Mouse (Mus musculus): ENCODE measurements around the gene Foxq1. TPM values are rescaled to one million over a fixed set of nuclear protein-coding genes. Genes with fewer than 3 reads are reported as not detected.
A peak's percentile ranks its signal among the peaks of the same experiment; 100 is the strongest.

Foxq1 gene
- polyA plus RNA-seq, 2 experiments: 0.40 to 0.50 TPM

- H3K27me3 ChIP-seq (ENCODE audit: control insufficient read depth, insufficient read depth, low read length): no peaks in the 10 kb centered on the region
- H3K36me3 ChIP-seq (replicated peaks; ENCODE audit: control insufficient read depth, insufficient read depth, low read depth): no peaks in the 10 kb centered on the region
- no peak for TF ChIP-seq EP300 (IDR thresholded peaks at IDR 0.05; ENCODE audit: low read depth)
- no peak for TF ChIP-seq CTCF (IDR thresholded peaks at IDR 0.05; ENCODE audit: low read depth)
- H3K4me2 ChIP-seq (ENCODE audit: low read depth): no peak overlapping the region
- ATAC-seq (ENCODE audit: insufficient read depth) (no peak), DNase-seq (ENCODE audit: low read depth in 3 of 3, low spot score in 3 of 3) (no peak)
- H3K27ac ChIP-seq: no peak overlapping the region
- H3K9me3 ChIP-seq (ENCODE audit: control insufficient read depth, low read length): no peaks in the 10 kb centered on the region
- 50% methylated on average over 2 of the region's 2 CpGs for WGBS (ENCODE audit: insufficient replicate concordance)
- H3K4me1 ChIP-seq (replicated peaks; ENCODE audit: control insufficient read depth in 2 of 2, insufficient read depth in 2 of 2, low read length in 1 of 2): peaks cover 0 to 3% of the 10 kb centered on the region in 2 experiments; a peak in 1 of 4 replicates
- H3K4me3 ChIP-seq (ENCODE audit: insufficient read depth in 1 of 2, low read depth in 2 of 2, low read length in 2 of 2): no peak overlapping the region
- no peak overlapping the region for H3K9ac ChIP-seq (replicated peaks)
Measured at GRCm38 (mm10) chr13:31546784-31547183, 9.2 kb upstream of the Foxq1 start.

- Histone ChIP-seq H3K4me1 (replicated peaks; ENCODE audit: control insufficient read depth in 2 of 2, insufficient read depth in 2 of 2, low read length in 1 of 2) (peaks cover 0 to 3% of the 10 kb centered on the region in 2 experiments; a peak in 1 of 4 replicates), H3K27ac (no peak overlapping the region), H3K36me3 (replicated peaks; ENCODE audit: control insufficient read depth, insufficient read depth, low read depth) (no peaks in the 10 kb centered on the region), H3K9ac (replicated peaks) (no peak overlapping the region), H3K4me2 (ENCODE audit: low read depth) (no peak overlapping the region), H3K9me3 (ENCODE audit: control insufficient read depth, low read length) (no peaks in the 10 kb centered on the region), H3K27me3 (ENCODE audit: control insufficient read depth, insufficient read depth, low read length) (no peaks in the 10 kb centered on the region), H3K4me3 (ENCODE audit: insufficient read depth in 1 of 2, low read depth in 2 of 2, low read length in 2 of 2) (no peak overlapping the region)
- DNase-seq (ENCODE audit: low read depth in 3 of 3, low spot score in 3 of 3) (no peak), ATAC-seq (ENCODE audit: insufficient read depth) (no peak)
- TF ChIP-seq EP300 (IDR thresholded peaks at IDR 0.05; ENCODE audit: low read depth): no peak
- no peak for TF ChIP-seq CTCF (IDR thresholded peaks at IDR 0.05; ENCODE audit: low read depth)
- 41% methylated on average over 3 of the region's 3 CpGs for WGBS (ENCODE audit: insufficient replicate concordance)
Measured at GRCm38 (mm10) chr13:31547204-31547603, 8.7 kb upstream of the Foxq1 start.

GRCm38 (mm10) chr13:31547610-31548009 lies 8.3 kb upstream of the Foxq1 start:
- no peak for DNase-seq (ENCODE audit: low read depth in 3 of 3, low spot score in 3 of 3)
- Histone ChIP-seq H3K4me1 (replicated peaks; ENCODE audit: control insufficient read depth in 2 of 2, insufficient read depth in 2 of 2, low read length in 1 of 2) (peaks cover 0 to 3% of the 10 kb centered on the region in 2 experiments; a peak in 1 of 4 replicates), H3K9me3 (ENCODE audit: control insufficient read depth, low read length) (no peaks in the 10 kb centered on the region), H3K27me3 (ENCODE audit: control insufficient read depth, insufficient read depth, low read length) (no peaks in the 10 kb centered on the region), H3K27ac (no peak overlapping the region), H3K9ac (replicated peaks) (no peak overlapping the region), H3K36me3 (replicated peaks; ENCODE audit: control insufficient read depth, insufficient read depth, low read depth) (no peaks in the 10 kb centered on the region), H3K4me3 (ENCODE audit: insufficient read depth in 1 of 2, low read depth in 2 of 2, low read length in 2 of 2) (no peak overlapping the region), H3K4me2 (ENCODE audit: low read depth) (no peak overlapping the region)
- TF ChIP-seq CTCF (IDR thresholded peaks at IDR 0.05; ENCODE audit: low read depth): no peak
- TF ChIP-seq EP300 (IDR thresholded peaks at IDR 0.05; ENCODE audit: low read depth): no peak
- 66% methylated on average over 9 of the region's 9 CpGs for whole genome bisulfite sequencing (ENCODE audit: insufficient replicate concordance)
- ATAC-seq (ENCODE audit: insufficient read depth): peak; percentile 37; the same call in 1 of the 2 replicates

GRCm38 (mm10) chr13:31556964-31557767 lies 1.2 kb downstream of the Foxq1 start:
- no peak for DNase-seq (ENCODE audit: low read depth in 3 of 3, low spot score in 3 of 3)
- Histone ChIP-seq H3K27ac (no peak overlapping the region), H3K9me3 (ENCODE audit: control insufficient read depth, low read length) (no peaks in the 10 kb centered on the region), H3K9ac (replicated peaks) (no peak overlapping the region), H3K36me3 (replicated peaks; ENCODE audit: control insufficient read depth, insufficient read depth, low read depth) (no peaks in the 10 kb centered on the region), H3K4me2 (ENCODE audit: low read depth) (peak overlapping the region; percentile 64), H3K4me1 (replicated peaks; ENCODE audit: control insufficient read depth in 2 of 2, insufficient read depth in 2 of 2, low read length in 1 of 2) (no peaks in the 10 kb centered on the region; a peak in 1 of 4 replicates), H3K4me3 (ENCODE audit: insufficient read depth in 1 of 2, low read depth in 2 of 2, low read length in 2 of 2) (peak overlapping the region; percentile 20 to 43), H3K27me3 (ENCODE audit: control insufficient read depth, insufficient read depth, low read length) (peaks cover 54% of the 10 kb centered on the region)
- 3% methylated on average over 24 of the region's 24 CpGs for WGBS (ENCODE audit: insufficient replicate concordance)
- no peak for ATAC-seq (ENCODE audit: insufficient read depth)
- TF ChIP-seq EP300 (IDR thresholded peaks at IDR 0.05; ENCODE audit: low read depth) (no peak), CTCF (IDR thresholded peaks at IDR 0.05; ENCODE audit: low read depth) (no peak)

GRCm38 (mm10) chr13:31557768-31558520 lies 2.0 kb downstream of the Foxq1 start:
- Histone ChIP-seq H3K4me2 (ENCODE audit: low read depth) (peak overlapping the region; percentile 64), H3K27me3 (ENCODE audit: control insufficient read depth, insufficient read depth, low read length) (peaks cover 54% of the 10 kb centered on the region), H3K9me3 (ENCODE audit: control insufficient read depth, low read length) (no peaks in the 10 kb centered on the region), H3K9ac (replicated peaks) (no peak overlapping the region), H3K27ac (no peak overlapping the region), H3K36me3 (replicated peaks; ENCODE audit: control insufficient read depth, insufficient read depth, low read depth) (no peaks in the 10 kb centered on the region), H3K4me3 (ENCODE audit: insufficient read depth in 1 of 2, low read depth in 2 of 2, low read length in 2 of 2) (peak overlapping the region; percentile 42 to 43), H3K4me1 (replicated peaks; ENCODE audit: control insufficient read depth in 2 of 2, insufficient read depth in 2 of 2, low read length in 1 of 2) (no peaks in the 10 kb centered on the region; a peak in 1 of 4 replicates)
- under 1% methylated on average over 71 of the region's 73 CpGs for whole genome bisulfite sequencing (ENCODE audit: insufficient replicate concordance)
- no peak for DNase-seq (ENCODE audit: low read depth in 3 of 3, low spot score in 3 of 3)
- peak; percentile 58; the same call in 1 of the 2 replicates for ATAC-seq (ENCODE audit: insufficient read depth)
- TF ChIP-seq CTCF (IDR thresholded peaks at IDR 0.05; ENCODE audit: low read depth) (no peak), EP300 (IDR thresholded peaks at IDR 0.05; ENCODE audit: low read depth) (no peak)
